Mouse (Mus musculus): Measurements from ENCODE around the gene Gap43.

DNA sequence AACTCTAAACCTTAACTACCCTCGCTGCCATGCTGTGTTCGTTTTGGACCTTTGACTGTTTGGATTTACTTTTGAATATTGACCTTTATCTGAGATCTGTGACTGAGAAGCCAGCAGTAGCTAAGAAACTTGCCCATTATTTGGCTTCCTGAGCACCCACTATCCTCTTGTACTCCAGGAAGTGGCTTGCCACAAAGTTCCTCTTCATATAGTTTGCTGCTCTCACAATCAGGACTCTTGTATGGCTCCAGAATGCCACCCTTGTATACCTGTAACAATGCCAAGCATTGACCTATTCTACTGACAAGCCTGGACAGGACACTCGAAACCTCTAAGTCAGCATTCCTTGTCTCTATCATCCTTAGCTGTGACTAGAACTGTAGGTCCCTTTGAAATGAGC is 75.3 kb downstream of the Gap43 start:
- no peak for TF ChIP-seq CTCF (IDR thresholded peaks at IDR 0.05; ENCODE audit: low read depth, low read length)
- TF ChIP-seq POLR2A (IDR thresholded peaks at IDR 0.05; ENCODE audit: borderline replicate concordance, low read depth, low read length): no peak

Measured in bone marrow macrophage, adult 2 months (primary cell).